Mouse (Mus musculus): ENCODE measurements around the gene Kbtbd3. TPM values are rescaled to one million over a fixed set of nuclear protein-coding genes. Genes with fewer than 3 reads are reported as not detected.

Gene Kbtbd3
- total and polyA plus RNA-seq, 2 experiments from 2014 or later: 8.4 to 10.3 TPM

DNA sequence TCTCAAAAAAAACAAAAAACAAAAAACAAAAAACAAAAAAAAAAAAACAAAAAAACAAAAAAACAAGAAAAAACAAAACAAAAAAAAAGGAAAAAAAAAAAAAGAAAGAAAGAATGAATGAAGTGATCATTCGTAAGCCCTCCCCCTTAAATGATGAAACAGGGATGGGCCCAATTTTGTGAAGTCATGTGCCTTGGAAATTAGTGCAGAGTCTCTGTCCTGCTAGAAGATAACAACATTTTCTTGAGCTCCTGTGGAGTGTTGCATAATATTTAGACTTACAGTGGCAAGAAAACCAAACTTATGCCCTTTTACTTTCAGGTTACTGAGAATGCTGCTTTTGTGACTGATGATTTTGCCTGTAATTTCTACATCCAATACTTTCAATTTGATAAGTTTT is 43.5 kb downstream of the Kbtbd3 start:
- TF ChIP-seq CTCF (IDR thresholded peaks at IDR 0.05; ENCODE audit: low read depth): no peak
- no peaks in the 10 kb centered on the region for H3K4me1 ChIP-seq (ENCODE audit: insufficient read depth)
- H3K27me3 ChIP-seq (ENCODE audit: insufficient read depth, low read length): no peaks in the 10 kb centered on the region
- no peak overlapping the region for H3K9ac ChIP-seq
- ATAC-seq: no peak
- DNase-seq: no peak
- H3K9me3 ChIP-seq (ENCODE audit: low read length): no peaks in the 10 kb centered on the region
- H3K36me3 ChIP-seq (ENCODE audit: insufficient read depth): no peaks in the 10 kb centered on the region
- H3K4me2 ChIP-seq (ENCODE audit: low read depth): no peak overlapping the region
- no peak overlapping the region for H3K4me3 ChIP-seq (ENCODE audit: low read depth, low read length)
- 86% methylated on average over 1 of the region's 1 CpGs for WGBS
- no peak overlapping the region for H3K27ac ChIP-seq (ENCODE audit: low read depth, low read length)

DNA sequence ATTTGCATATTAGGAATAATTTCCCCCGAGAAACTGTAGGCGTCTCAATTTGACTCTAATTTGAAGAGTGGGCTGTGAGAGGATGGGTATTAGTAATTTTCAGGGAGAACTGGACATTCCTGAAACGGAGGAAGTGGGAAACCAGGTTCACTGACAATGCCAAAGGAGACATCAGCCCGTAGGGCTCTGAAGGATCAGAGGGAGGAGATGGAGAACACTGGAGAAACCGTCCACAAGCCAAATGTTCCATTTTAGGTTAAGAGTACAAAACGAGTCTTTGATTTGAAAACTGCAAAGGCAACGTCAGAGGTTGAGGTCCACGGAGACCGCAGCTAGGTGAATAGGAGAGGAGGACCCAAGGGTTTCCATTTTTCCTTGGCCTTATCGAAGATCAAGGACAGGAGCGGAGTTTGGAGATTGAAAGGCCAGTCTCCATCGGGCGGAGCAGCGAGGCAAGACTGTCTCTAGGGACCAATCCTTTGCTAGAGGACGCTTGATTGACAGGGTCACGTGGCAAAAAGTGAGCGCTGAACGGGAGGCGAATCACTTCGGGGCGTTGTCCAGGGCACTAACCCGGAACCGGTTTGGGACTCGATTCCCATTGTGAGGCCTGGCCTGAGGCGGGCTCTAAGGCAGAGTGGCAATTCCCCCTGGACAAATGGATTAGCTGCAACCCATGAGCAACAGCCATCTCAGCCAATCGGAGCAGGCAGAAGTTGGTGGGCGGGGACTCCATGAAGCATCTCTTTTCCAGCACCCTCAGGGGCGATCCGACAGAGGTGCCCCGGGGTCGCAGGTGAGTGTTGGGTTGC is 66.4 kb downstream of the Kbtbd3 start, which contains the start of gene Msantd4:
Gene Msantd4 (plus strand): TSS at position 735 of the 812 bp plus-strand sequence.
- peak within 1 kb of the TSS; percentile 58 for H3K4me2 ChIP-seq (ENCODE audit: low read depth)
- no peaks in the 10 kb centered on the region for H3K36me3 ChIP-seq (ENCODE audit: insufficient read depth)
- peak; percentile 10; the same call in 1 of the 2 replicates for TF ChIP-seq CTCF (IDR thresholded peaks at IDR 0.05; ENCODE audit: low read depth)
- no peaks in the 10 kb centered on the region for H3K9me3 ChIP-seq (ENCODE audit: low read length)
- H3K4me1 ChIP-seq (ENCODE audit: insufficient read depth): no peaks in the 10 kb centered on the region
- peak within 1 kb of the TSS; percentile 86 for H3K27ac ChIP-seq (ENCODE audit: low read depth, low read length)
- ATAC-seq (peak; percentile 99), DNase-seq (peak; percentile 99)
- H3K9ac ChIP-seq: peak within 1 kb of the TSS; percentile 68
- 1% methylated on average over 31 of the region's 31 CpGs for WGBS
- peak within 1 kb of the TSS; percentile 84 for H3K4me3 ChIP-seq (ENCODE audit: low read depth, low read length)
- no peaks in the 10 kb centered on the region for H3K27me3 ChIP-seq (ENCODE audit: insufficient read depth, low read length)

DNA sequence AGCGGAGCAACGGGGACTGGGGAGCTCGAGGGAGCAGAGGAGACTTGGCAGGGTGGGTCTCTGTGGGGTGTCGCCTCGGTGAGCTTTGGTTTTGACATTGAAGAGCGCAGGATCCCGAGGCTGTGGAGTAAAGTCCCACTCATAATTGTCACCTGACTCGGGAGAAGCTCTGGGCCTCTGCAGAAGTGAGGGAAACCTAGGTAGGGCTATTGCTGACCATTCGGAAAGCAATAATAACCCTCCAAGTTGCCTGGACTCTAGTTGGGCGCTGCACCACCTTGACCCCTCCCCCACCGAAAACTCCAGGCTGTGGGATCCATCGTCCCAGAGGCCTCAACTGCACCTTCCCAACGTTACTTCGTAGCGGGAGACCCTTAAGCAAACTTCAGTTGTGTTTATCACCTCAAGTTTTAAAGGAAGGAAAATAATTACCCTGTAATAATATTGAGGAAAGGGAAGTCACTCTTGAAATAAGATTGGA is 67.0 kb downstream of the Kbtbd3 start:
- Histone ChIP-seq H3K4me3 (ENCODE audit: low read depth, low read length) (peak overlapping the region; percentile 84), H3K4me2 (ENCODE audit: low read depth) (peak overlapping the region; percentile 55), H3K27ac (ENCODE audit: low read depth, low read length) (peak overlapping the region; percentile 75), H3K9ac (peak overlapping the region; percentile 68), H3K9me3 (ENCODE audit: low read length) (no peaks in the 10 kb centered on the region), H3K36me3 (ENCODE audit: insufficient read depth) (no peaks in the 10 kb centered on the region), H3K4me1 (ENCODE audit: insufficient read depth) (no peaks in the 10 kb centered on the region), H3K27me3 (ENCODE audit: insufficient read depth, low read length) (no peaks in the 10 kb centered on the region)
- ATAC-seq: peak; percentile 44
- under 1% methylated on average over 15 of the region's 15 CpGs for WGBS
- TF ChIP-seq CTCF (IDR thresholded peaks at IDR 0.05; ENCODE audit: low read depth): no peak
- DNase-seq: no peak

Small RNA genes lying within 50 kb of the gene (microRNA-seq; reads per million reads assigned to microRNA genes)
- 0 reads per million in 2 experiments for gene Gm22195
- gene Gm23992: 0 reads per million in 2 experiments

Other genes starting within 250 kb of the Kbtbd3 start
- gene Aasdhppt, start 362 bp upstream of the Kbtbd3 start, total RNA-seq (2014; rRNA removed): 33.4 and 34.2 TPM in 2 replicates
- gene Aasdhppt, start 362 bp upstream of the Kbtbd3 start, polyA plus RNA-seq (2015; fragmentation: Nextera tagmentation; extraction: Ambion mirVana): 29.3 and 32.7 TPM in 2 replicates
- 55.5 and 62.0 TPM in 2 replicates for gene Msantd4, start 66.7 kb downstream of the Kbtbd3 start, total RNA-seq (2014; rRNA removed)
- gene Msantd4, start 66.7 kb downstream of the Kbtbd3 start, polyA plus RNA-seq (2015; fragmentation: Nextera tagmentation; extraction: Ambion mirVana): 31.0 and 39.3 TPM in 2 replicates

Measured in forebrain, postnatal 0 days (tissue).